Mouse (Mus musculus): ENCODE results near the gene Zbtb16.

DNA sequence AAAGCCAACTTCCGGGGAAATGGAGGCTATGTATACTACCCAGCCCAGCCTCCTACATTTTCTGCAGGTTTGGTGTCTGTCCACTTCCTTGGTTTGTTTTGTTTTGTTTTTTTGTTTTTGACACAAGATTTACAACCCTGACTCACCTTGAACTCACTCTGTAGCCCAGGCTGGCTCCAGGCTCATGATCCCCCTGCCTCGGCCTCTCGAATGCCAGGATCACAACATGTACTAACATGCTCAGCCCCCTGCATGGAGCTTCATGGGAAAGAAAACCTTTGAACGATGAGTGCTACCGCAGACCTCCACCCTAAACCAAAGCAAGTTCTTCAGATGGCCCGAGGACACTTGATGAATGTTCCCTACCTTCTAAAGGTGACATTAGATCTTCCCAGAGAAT, 86.4 kb downstream of the Zbtb16 start:
- TF ChIP-seq CTCF (conservative IDR thresholded peaks at IDR 0.05; ENCODE audit: low read length), result no peak
- TF ChIP-seq POU5F1 (IDR thresholded peaks at IDR 0.05; ENCODE audit: borderline replicate concordance, low read length), result no peak
- TF ChIP-seq NANOG (IDR thresholded peaks at IDR 0.05; ENCODE audit: borderline replicate concordance, low read length), result no peak
